Comparison of ENCODE assay signal across 2 mouse cellular contexts in genomic region chr7:80210982-80211381, GRCm38 (mm10).
TF ChIP-seq lines count a peak whose summit lies in the region.

No protein-coding gene starts in this region.

TF ChIP-seq in CH12.LX, 34 proteins besides CTCF, POLR2A, EP300 and RAD21:
- TF ChIP-seq ZNF384 (IDR thresholded peaks at IDR 0.05; ENCODE audit: low read depth, low read length) (peak; percentile 67; the same call in 1 of the 2 replicates), USF1 (IDR thresholded peaks at IDR 0.05; ENCODE audit: low read depth, low read length) (no peak), SMC3 (IDR thresholded peaks at IDR 0.05; ENCODE audit: low read depth, low read length) (peak; percentile 19)
TF ChIP-seq in CH12.LX: peak in this region for 2.

TF ChIP-seq in MEL, 35 proteins besides CTCF, POLR2A, EP300 and RAD21:
- no peak for TF ChIP-seq TCF12 (IDR thresholded peaks at IDR 0.05; ENCODE audit: low read depth, low read length)
- TF ChIP-seq CHD1 (IDR thresholded peaks at IDR 0.05; ENCODE audit: low read depth, low read length), result no peak
- no peak for TF ChIP-seq ELF1 (IDR thresholded peaks at IDR 0.05; ENCODE audit: low read depth, low read length)
- TF ChIP-seq TBP (IDR thresholded peaks at IDR 0.05; ENCODE audit: low read depth, low read length), result no peak
- TF ChIP-seq TAL1 (IDR thresholded peaks at IDR 0.05; ENCODE audit: low read length), result no peak
- TF ChIP-seq MEF2A (IDR thresholded peaks at IDR 0.05; ENCODE audit: extremely low read depth, insufficient replicate concordance, low read depth, low read length, poor library complexity, severe bottlenecking), result no peak
- TF ChIP-seq CHD2 (IDR thresholded peaks at IDR 0.05; ENCODE audit: low read length), result no peak
- TF ChIP-seq ZNF384 (IDR thresholded peaks at IDR 0.05; ENCODE audit: low read depth, low read length), result 0 out of 2 replicates have a peak, but pooled peaks have one; percentile 27
- TF ChIP-seq KAT2A (conservative IDR thresholded peaks at IDR 0.05; ENCODE audit: low read depth, low read length), result no peak
TF ChIP-seq in MEL: peak in this region for 1.
